Mouse (Mus musculus) hematopoietic stem cell, adult 5-6 weeks (primary cell): Measurements from ENCODE around the gene Myh14. TPM values are rescaled to one million over a fixed set of nuclear protein-coding genes. Genes with fewer than 3 reads are reported as not detected.

Experiments
- ATAC-seq, 2 experiments: fragments of 125-278 bp in 1 of 2; replicated peaks in 1 of 2; 2 replicates each; pipeline ENCODE4 v1.8.0; 2016 to 2017; ENCODE audit warnings: inconsistent platforms in 2 of 2, mild to moderate bottlenecking in 2 of 2, moderate number of reproducible peaks in 2 of 2, low read depth in 1 of 2, moderate TSS enrichment in 1 of 2; ENCODE audit not compliant: low FRiP score in 2 of 2, poor library complexity in 2 of 2, severe bottlenecking in 2 of 2, insufficient read depth in 1 of 2, low TSS enrichment in 1 of 2
- total RNA-seq: library from RNA; stranded (forward); fragments of 172-1452, 232-1000 nt; gene quantifications from 2 replicates; pipeline ENCODE4 v1.2.3, GENCODE M21; 2017

Myh14 gene
- total RNA-seq, 1 experiment from 2014 or later = 0.10 TPM

DNA sequence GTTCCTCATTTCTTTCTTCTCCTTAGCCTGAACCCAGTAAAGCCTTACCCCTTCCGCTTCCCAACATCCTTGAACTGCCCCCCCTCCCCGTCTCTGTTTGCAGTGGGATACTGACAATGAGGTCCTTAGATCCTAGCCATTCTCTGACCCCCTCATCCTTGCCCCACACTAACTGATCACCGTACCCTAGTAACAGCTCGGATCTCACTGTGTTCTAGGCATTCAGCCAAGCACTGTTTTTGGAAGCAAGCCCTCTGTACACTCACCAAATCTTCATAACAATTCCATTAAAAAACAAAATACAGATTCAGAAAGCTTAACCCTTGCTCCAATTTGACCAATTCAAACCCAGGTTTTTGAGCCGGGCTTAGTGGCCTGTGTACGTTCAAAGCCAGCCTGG lies 76.4 kb downstream of the Myh14 start:
- no peak for ATAC-seq

DNA sequence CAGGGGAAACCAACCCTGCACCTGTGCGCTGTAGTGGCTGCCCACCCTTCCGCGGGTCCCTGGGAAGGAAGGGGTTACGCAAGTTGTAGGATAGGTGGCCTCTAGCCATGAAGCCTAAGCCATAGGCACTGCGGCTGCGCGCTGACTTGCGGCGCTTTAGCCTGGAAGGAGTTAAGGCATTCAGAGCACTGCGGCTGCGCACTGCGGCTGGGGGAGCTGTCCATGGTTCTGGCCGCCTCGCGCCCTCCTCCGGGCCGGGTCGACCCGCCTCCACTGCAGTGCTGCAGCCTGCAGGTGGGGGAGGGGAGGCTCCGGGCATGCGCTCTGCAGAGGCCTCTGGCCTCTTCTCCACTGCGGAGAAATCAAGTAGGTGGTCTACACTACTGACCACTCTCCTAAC lies 76.9 kb downstream of the Myh14 start:
- ATAC-seq = peak in 1 of 2 experiments; percentile 38; a peak in 1 of 4 replicates

DNA sequence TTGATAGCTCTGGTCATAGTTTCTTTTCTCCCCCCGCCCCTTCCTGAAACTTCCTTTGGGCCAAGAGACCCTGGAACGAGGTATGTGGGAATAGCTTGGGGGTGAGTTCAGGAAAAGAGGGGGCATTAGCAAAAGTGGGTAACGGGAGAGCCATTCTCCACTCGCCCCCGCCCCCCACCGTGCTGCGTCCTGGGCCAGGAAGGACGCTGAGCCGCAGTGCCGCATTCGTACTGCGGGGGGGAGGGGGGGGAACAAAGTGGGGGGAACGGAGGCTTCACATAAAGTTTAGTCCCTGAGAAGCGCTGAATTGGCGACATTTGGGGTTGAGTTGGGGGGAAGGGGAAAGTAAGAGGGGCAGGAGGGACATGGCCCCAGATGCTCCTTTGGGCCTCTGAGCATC lies 77.6 kb downstream of the Myh14 start:
- ATAC-seq = no peak

- no peak for ATAC-seq
These were observed 79.1 kb downstream of the Myh14 start for GRCm38 (mm10) chr7:44591348-44592116.

DNA sequence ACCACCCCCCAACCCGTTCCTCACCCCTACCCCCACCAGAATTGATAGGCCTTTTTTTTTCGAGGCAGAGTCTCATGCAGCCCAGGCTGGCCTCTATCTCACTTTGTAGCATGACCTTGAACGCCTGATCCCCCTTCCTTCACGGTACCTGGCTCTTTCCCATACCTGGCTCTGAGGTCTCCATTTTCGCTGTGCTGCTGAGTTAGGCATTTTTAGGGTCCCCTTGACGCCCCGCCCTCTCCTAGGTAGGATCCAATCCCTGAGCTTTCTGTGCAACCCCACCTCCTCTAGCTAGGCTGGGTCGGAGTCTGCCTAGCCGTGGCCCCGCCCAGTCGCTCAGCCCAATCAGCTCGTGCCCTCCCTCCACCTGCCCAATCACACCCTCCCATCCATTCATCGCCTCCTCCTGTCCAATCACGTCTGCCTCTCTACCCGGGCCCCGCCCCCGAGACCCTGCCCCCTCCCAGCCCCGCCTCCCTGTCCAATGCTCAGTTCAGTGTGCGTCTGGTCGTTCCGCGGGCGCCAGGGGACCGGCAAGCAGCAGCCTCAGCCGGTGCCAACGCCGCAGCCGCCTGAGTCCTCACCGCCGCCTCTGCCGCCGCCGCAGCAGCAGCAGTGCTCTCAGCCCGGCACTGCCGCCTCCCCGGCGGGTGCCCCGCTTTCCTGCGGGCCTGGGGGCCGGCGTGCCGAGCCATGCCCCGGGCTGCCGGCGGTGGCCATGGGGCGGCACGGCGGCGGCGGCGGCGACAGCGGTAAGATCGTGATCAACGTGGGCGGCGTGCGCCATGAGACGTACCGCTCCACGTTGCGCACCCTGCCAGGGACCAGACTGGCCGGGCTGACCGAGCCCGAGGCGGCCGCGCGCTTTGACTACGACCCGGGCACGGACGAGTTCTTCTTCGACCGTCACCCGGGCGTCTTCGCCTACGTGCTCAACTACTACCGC lies 80.0 kb downstream of the Myh14 start, which contains the start of gene Kcnc3:
Gene Kcnc3, plus strand, starts transcription at position 263 of the 946 bp plus-strand sequence.
- ATAC-seq = peak; percentile 88 to 92

- no peak for ATAC-seq
These were observed 80.7 kb downstream of the Myh14 start for GRCm38 (mm10) chr7:44589946-44590345.

DNA sequence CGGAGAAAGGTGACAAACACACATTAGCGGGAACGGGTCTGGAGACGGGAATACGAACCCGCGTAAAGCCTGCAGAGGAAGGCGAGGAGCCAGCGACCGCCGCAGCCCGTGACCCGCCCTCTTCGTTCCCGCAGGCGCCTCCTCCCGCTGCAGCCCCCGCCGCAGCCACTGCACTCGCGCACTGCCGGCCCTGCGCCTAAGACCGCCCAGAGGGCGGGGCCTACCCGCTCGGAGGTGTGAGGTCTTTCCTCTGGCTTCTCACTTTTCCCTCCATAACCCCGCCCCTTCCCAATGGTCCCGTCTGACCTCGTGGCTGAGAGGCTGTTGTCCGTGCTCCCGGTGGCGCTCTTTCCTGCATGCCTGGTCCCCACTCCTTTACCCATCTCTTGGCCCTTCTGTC lies 81.5 kb downstream of the Myh14 start:
- ATAC-seq = peak; percentile 23 to 36; a peak in 1 of 4 replicates

- ATAC-seq = no peak
These were observed 82.3 kb downstream of the Myh14 start for GRCm38 (mm10) chr7:44588338-44588737.

- no peak for ATAC-seq
These were observed 83.0 kb downstream of the Myh14 start for GRCm38 (mm10) chr7:44587676-44588075.

- ATAC-seq = no peak
These were observed 83.7 kb downstream of the Myh14 start for GRCm38 (mm10) chr7:44586930-44587329.

DNA sequence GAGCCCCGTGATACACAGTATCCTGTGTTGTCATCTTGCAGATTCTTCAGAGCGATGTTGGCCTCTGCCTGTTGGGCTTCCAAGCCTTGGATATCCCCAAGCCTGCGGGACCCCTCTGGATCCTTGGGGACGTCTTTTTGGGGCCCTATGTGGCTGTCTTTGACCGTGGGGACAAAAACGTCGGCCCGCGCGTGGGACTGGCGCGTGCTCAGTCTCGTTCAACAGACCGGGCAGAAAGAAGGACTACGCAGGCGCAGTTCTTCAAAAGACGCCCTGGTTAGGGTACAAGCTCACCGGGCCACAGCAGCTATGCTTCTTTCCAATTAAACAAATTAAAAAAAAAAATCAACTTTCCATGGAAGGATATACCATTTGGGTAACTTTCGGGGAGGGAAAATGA lies 84.1 kb downstream of the Myh14 start:
- ATAC-seq = no peak

- ATAC-seq = no peak
These were observed 85.0 kb downstream of the Myh14 start for GRCm38 (mm10) chr7:44585606-44586005.

DNA sequence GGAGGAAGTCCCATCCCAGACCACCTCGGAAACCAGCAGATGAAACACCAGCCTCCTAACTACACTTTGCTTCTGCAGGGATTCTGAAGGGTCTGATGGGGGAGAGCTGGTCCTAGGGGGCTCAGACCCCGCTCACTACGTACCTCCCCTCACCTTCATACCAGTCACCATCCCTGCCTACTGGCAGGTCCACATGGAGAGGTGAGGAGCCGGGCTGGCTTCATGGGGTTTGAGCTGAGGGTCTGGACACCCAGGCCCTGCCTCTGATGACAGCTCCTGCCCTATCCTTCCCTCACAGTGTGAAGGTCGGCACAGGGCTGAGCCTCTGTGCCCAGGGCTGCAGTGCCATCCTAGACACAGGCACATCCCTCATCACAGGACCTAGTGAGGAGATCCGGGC lies 85.7 kb downstream of the Myh14 start:
- no peak for ATAC-seq

- no peak for ATAC-seq
These were observed 86.3 kb downstream of the Myh14 start for GRCm38 (mm10) chr7:44584265-44584804.

GRCm38 (mm10) chr7:44583146-44583545 lies 87.5 kb downstream of the Myh14 start:
- no peak for ATAC-seq

DNA sequence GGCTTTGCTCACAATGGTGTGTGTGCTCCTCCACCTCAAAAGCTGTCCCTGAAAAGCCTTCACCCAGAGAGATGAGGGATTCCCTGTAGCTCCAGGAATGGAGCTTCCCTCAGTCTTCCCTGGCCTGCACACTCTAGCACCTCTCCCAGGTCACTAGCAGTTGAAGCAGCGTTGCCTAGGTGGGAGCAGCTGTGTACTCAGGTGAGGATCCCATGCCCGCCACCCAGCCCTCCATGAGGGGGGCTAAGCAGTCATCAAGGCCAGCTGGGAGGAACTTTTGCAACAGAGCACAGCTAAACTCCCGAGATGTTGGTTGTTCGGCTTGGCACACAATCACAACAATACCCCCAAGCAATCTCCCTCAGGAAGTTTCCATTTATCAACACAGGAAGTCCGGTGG lies 87.9 kb downstream of the Myh14 start:
- ATAC-seq = no peak

DNA sequence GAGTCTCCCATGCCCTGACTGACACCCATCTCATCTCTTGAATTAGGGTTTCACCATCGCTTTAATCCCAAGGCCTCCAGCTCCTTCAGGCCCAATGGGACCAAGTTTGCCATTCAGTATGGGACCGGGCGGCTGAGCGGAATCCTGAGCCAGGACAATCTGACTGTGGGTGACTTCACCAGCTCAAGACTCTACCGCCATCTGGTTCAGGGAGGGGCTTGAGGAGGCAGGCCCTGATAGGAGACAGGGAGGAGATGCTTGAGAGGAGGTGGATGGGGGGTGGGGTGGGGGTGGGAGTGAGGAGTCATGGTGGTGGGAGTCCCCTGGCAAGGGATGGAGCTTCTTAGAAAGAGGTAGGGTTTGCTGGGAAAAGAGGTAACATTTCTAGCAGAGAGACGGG lies 89.0 kb downstream of the Myh14 start:
- no peak for ATAC-seq

- ATAC-seq = no peak
These were observed 94.3 kb downstream of the Myh14 start for GRCm38 (mm10) chr7:44576333-44576844.
